Mouse (Mus musculus): ENCODE measurements around the gene Pkp4.

GRCm38 (mm10) chr2:59207240-59207639 lies 46.6 kb downstream of the Pkp4 start:
- TF ChIP-seq GATA1 (IDR thresholded peaks at IDR 0.05; ENCODE audit: borderline replicate concordance, low read length) (no peak), FLI1 (IDR thresholded peaks at IDR 0.05; ENCODE audit: low read length) (no peak)
